Mouse (Mus musculus): ENCODE results near the gene 0610010K14Rik.

- TF ChIP-seq CTCF (IDR thresholded peaks at IDR 0.05) (no peak), EP300 (IDR thresholded peaks at IDR 0.05) (peak; percentile 45; the same call in 1 of the 2 replicates)
These were observed 39.4 kb downstream of the 0610010K14Rik start for GRCm38 (mm10) chr11:70198332-70198731.

All from lung, postnatal 0 days (tissue).